Mouse (Mus musculus) cerebellum, adult 8-10 months (tissue): ENCODE data around the gene Pelo.
A peak's percentile ranks its signal among the peaks of the same experiment; 100 is the strongest.

ENCODE experiments used
- DNase-seq: peaks from one replicate; pipeline ENCODE4 v3.0.0; 2022

The Pelo gene

GRCm38 (mm10) chr13:115095392-115095791 is 5.4 kb upstream of the Pelo start:
- no peak for DNase-seq

- no peak for DNase-seq
These were observed 1.5 kb upstream of the Pelo start for GRCm38 (mm10) chr13:115091511-115091910.

GRCm38 (mm10) chr13:115090977-115091445 is 1.0 kb upstream of the Pelo start:
- no peak for DNase-seq

GRCm38 (mm10) chr13:115089395-115090025 is 476 bp downstream of the Pelo start:
- DNase-seq, result peak; percentile 35

GRCm38 (mm10) chr13:115089020-115089394 is 979 bp downstream of the Pelo start:
- DNase-seq, result no peak

- no peak for DNase-seq
These were observed 4.0 kb downstream of the Pelo start for GRCm38 (mm10) chr13:115085974-115086373.

- DNase-seq, result no peak
These were observed 7.6 kb downstream of the Pelo start for GRCm38 (mm10) chr13:115082339-115082738.

- DNase-seq, result no peak
These were observed 9.9 kb downstream of the Pelo start for GRCm38 (mm10) chr13:115079996-115080585.

- no peak for DNase-seq
These were observed 10.8 kb downstream of the Pelo start for GRCm38 (mm10) chr13:115078997-115079685.

- no peak for DNase-seq
These were observed 12.4 kb downstream of the Pelo start for GRCm38 (mm10) chr13:115077346-115078134.

GRCm38 (mm10) chr13:115072386-115072785 is 17.6 kb downstream of the Pelo start:
- no peak for DNase-seq

GRCm38 (mm10) chr13:115071431-115071830 is 18.6 kb downstream of the Pelo start:
- DNase-seq, result no peak

GRCm38 (mm10) chr13:115067968-115068330 is 22.0 kb downstream of the Pelo start:
- DNase-seq, result no peak

- DNase-seq, result no peak
These were observed 22.5 kb downstream of the Pelo start for GRCm38 (mm10) chr13:115067324-115067967.

GRCm38 (mm10) chr13:115057555-115057954 is 32.4 kb downstream of the Pelo start:
- DNase-seq, result no peak

- DNase-seq, result no peak
These were observed 35.2 kb downstream of the Pelo start for GRCm38 (mm10) chr13:115054783-115055182.

- DNase-seq, result no peak
These were observed 37.4 kb downstream of the Pelo start for GRCm38 (mm10) chr13:115052568-115052967.

GRCm38 (mm10) chr13:115050660-115051559 is 39.1 kb downstream of the Pelo start:
- DNase-seq, result no peak

- no peak for DNase-seq
These were observed 47.3 kb downstream of the Pelo start for GRCm38 (mm10) chr13:115042652-115043051.
